Mouse (Mus musculus) adipocyte (in vitro differentiated cells): ENCODE results near the gene Gmeb2.

Source experiments
- DNase-seq: peaks from one replicate; pipeline ENCODE4 v3.0.0-alpha.2; 2016; ENCODE audit warnings: low spot score

Gmeb2 gene

DNA sequence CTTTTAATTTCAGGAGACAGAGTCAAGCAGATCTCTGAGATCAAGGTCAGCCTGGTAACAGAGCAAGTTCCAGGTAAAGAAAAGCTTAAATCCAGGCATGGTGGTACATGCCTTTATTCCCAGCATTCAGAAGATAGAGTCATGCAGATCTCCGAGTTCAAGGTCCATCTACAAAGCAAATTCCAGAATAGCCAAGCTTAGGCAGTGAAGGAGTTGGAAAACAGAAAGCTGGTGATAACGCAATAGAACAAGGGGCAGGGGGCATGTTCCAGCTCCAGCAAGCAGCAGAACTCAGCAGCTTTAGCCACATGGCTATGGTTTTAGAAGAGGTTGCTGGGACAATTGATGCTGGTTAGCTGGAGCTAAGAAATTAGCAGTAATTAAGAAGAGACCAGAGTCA is 62.8 kb downstream of the Gmeb2 start:
- no peak for DNase-seq

DNA sequence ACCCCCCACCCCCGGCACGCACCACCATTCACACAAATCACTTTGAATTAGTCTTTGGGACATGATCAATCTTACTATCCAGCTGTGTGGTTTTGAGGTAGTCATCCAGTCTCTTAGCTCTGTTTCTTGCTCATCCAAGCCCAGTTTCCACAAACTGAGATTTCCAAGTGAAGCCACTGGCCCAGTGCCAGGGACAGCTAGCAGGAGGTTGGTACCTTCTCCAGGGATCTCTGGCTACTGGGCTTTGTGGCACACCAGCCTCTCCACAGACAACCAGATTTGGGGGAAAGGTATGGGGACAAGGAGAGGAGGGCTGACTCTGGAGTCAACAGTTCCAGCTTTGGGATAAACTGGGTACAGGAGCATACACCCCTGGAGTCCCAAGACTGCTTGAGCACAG is 67.5 kb downstream of the Gmeb2 start:
- DNase-seq = no peak

DNA sequence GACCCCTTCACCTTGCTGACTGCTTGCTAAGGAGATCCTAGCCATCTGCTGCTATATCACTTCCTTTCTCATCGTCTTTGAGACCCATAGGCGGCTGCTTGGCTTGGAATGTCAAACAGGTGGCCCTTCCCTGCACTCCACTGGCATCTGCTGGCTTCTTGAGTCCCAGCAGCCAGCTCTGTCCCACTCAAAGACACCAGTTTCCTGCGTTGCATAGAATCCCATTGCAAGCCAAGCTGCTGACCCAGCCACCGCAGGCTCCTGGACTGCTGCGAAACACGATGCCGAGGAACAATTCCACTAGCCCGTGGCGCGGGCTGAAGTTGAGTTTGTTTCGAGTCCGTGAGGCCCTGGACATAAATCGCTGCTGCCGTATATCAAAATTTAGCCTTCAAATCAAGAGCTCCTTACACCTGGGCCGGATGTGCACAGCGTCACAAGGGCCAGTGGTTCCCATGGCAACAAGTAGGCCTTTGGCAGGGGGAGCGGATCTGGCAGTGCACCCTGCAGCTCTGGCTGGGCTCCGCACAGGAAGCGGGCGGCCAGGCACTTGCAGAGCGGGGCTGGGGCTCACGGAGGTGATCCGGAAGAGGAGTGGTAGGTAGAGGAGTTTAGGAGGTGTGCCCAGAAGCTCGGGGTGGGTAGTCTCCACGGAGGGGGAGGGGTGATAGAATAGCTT is 68.2 kb downstream of the Gmeb2 start, which contains the start of gene Fndc11:
Gene Fndc11, plus strand, starts transcription at position 476 of the 679 bp plus-strand sequence.
- no peak for DNase-seq

DNA sequence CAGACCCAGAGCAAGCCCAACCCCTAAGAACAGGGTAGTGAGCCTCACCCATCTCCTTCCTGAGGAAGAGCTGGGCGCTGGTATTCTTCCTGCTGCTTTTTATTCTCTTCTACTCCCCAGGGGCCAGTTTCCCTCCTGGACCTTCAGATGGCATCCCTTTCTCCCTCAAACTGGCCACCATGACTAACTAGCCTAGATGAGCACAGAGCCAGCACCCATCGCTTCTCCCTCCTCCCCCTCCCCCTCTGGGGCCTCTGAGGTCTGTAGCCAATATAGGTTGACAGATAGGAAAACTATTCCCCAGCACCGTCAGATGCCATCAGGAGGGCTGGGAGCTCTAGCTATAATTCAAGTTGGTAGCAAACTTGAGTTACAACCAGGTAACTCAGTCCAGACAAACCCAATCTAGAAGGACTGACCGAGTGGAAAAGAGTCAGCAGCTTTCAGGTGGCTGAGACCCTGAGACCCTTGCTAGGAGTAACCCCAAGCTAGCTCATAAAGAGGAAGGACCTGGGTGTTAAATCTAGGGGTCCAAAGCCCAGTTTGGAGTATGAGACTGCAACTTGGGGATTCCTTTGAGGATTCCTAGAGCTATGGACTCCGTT is 68.9 kb downstream of the Gmeb2 start:
- no peak for DNase-seq

DNA sequence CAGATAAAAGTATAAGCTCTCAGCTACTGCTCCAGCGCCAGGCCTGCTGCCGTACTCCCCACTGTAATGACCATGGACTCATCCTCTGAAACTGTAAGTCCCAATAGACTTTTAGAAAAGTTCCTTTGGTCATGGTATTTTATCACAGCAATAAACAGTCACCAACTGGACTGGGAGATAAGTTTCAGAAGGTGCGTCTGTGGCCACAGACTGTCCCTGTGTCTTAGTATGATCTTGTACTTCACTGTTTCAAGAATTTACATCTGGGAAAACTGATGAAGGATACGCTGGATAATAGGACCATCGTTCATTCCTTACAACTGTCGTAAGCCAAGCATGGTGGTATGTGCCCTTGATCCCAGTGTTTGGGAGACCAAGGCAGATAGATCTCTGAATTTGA is 71.8 kb downstream of the Gmeb2 start:
- DNase-seq = no peak

DNA sequence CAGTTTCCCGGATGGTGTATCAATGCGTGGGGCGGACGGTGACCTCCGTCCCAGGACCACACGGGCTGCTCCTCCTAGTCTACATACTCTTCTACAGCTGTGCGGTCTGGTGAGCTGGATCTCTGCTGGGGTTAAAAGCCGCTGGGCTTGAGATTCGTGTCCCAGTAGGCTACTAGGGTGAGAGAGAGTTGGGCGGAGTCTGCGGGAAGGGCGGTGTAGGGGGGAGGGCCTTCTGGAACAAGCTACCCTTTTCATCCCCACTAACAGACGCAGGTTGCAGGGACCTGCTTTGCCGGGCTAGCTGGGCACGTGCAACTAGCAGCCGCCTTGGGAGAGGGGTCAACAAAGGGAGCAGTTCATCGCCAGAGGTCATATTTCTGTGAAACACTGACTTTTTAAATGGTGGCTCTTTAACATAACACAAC is 74.8 kb downstream of the Gmeb2 start, which contains the start of gene Srms:
Gene Srms, minus strand, starts transcription at position 165 of the 425 bp plus-strand sequence.
- no peak for DNase-seq

DNA sequence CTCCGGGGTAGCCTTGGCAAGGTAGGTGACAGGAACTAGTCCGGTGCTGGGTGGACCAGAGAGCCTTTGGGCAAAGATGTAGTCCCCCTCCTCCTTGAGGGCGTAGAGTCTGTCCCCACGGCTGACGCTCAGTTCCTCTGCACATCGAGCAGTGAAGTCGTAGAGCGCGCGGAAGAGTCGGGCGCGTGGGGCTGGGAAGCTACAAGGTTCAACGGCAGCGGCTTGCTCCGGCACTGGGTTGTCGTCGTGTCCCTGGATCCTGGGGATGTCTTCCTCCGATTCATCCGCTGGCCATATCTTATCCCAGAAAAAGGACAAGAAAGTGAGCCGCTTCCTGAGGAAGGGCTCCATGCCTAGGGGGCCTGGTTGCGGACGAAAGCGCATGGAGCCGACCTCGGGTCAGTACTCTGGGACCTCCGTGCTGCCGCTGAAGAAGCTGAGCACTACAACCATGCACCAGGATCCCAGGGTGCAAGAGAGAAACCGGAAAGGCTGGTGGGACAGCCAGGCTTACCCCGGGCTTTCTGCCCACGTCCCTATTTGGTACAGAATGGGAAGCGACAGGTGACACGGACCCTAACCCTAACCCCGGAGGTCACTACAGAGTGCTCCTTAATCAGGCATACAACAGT is 75.3 kb downstream of the Gmeb2 start:
- no peak for DNase-seq

DNA sequence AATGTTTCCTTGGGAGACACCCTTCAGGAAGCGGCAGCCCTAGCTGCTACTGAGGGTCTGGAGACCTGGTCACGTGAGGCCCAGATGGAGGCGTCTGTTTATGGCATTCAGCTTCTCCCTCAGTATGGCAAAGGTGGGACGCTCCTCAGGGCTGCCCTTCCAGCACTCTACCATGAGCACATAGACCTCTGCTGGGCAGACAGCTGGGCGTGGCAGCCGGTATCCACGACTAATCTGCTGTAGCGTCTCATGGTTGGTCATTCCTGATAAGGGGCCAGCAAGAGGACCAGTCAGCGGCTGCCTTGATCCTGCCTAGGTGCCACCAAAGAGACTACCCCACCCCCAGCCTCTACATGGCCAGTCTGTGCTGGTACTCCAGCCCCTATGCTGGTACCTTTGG is 81.7 kb downstream of the Gmeb2 start:
- DNase-seq = no peak

DNA sequence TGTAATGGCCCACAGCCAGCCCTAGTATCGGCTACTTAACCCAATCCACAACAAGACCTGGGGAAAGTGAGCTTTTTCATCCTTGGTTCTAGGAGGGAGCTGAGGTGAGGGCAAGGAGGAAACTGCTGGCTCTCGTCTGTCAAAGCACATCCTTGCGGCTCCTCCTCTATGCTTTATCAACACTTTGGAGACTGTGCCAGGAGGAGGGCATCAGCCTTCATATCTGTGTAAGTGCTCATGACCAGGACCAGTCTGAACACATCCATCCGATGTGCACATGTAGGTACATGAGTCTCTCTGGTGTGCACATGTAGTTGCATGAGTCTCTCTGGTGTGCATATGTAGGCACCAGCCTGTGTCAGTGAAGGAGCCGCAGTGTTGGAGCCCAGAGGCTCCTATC is 82.2 kb downstream of the Gmeb2 start:
- DNase-seq = no peak

DNA sequence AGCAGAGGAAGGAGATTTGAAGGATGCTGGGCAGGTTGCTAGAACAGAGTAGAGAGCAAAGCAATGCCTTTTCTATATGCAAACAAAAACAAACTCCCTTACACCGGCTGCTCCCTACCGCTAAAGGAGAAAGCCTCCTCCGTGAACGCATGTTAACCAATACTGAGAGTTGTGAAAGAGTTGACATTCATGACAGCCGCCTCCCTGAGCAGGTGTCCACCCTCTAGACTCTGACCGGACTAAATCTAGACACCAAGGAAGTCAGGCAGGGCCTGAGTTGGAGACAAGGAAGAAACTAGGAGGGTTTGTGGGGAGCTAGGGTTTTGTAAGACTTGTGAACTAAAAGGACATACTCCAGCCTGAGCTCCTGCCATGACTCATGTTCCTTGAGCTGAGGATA is 84.9 kb downstream of the Gmeb2 start:
- DNase-seq = no peak

DNA sequence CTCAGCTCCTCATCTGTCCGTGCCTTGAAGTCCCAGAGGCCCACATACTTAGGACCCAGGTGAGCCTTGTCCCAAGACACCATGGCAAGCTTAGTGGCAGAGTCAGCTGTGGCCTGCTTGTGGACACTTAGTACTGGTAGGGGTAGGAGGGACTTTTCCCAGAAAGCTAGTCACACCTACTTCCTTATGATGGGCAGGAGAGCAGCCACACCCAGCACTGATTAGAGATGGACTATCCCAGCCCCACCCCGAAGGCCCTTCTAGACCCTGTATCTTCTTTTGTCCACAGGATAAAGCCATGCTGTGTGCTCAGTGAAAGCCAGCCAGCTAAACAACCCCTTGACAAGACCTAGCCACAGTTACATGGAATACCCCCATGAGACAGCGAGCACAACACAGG is 85.4 kb downstream of the Gmeb2 start, which contains the start of gene Ptk6:
Gene Ptk6, minus strand, starts transcription at position 368 of the 400 bp plus-strand sequence.
- DNase-seq = no peak

DNA sequence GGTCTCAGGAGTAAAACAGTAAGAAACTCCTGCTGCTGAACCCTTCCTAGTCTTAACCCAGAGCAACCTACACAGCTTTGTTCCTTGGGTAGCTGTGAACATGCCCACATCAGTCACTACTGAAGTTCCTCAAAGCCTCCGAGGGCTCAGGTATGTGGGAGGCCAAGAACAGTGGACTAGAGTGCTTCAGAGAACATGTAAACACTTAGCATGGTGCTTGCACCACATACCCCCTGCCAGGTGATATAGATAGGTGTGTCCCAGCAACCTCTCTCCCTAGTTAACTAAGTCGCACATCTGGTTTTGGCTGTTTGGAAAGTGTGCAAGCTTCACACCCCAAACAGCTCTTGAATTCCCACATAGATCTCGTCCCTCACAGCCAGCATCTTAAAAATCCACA is 86.2 kb downstream of the Gmeb2 start:
- DNase-seq = no peak
